Mouse (Mus musculus) C2C12 (cell line): Measurements from ENCODE around the gene Olfr809. TPM values are rescaled to one million over a fixed set of nuclear protein-coding genes. Genes with fewer than 3 reads are reported as not detected.

Experiments
- H3K27me3 ChIP-seq: one replicate; pipeline ENCODE4 v1.6.1; 2011; ENCODE audit not compliant: control insufficient read depth, insufficient read depth, insufficient read length
- H3K36me3 ChIP-seq: one replicate; pipeline ENCODE4 v1.6.1; 2011; ENCODE audit not compliant: control insufficient read depth, insufficient read depth
- H3K4me3 ChIP-seq: one replicate; pipeline ENCODE4 v1.5.1; 2011; ENCODE audit warnings: mild to moderate bottlenecking, control low read depth; ENCODE audit not compliant: poor library complexity, insufficient read depth, severe bottlenecking
- H3K79me2 ChIP-seq: one replicate; pipeline ENCODE4 v1.6.1; 2011; ENCODE audit not compliant: control insufficient read depth, insufficient read depth
- H3K79me3 ChIP-seq: one replicate; pipeline ENCODE4 v1.6.1; 2011; ENCODE audit warnings: low read depth, control low read depth
- H3ac ChIP-seq: one replicate; pipeline ENCODE3; 2011; ENCODE audit warnings: low read depth; ENCODE audit not compliant: control insufficient read depth, insufficient read length
- CEBPB ChIP-seq: IDR thresholded peaks from one replicate; pipeline ENCODE4 v1.6.1; 2011; ENCODE audit warnings: low read depth, mild to moderate bottlenecking, control low read depth, moderate library complexity
- CTCF ChIP-seq: IDR thresholded peaks from one replicate; pipeline ENCODE4 v1.5.1; 2011; ENCODE audit not compliant: control insufficient read depth, insufficient read depth, insufficient read length
- FOSL1 ChIP-seq: IDR thresholded peaks from one replicate; pipeline ENCODE4 v1.8.0; 2011; ENCODE audit warnings: mild to moderate bottlenecking, low read length; ENCODE audit not compliant: poor library complexity, insufficient read depth, severe bottlenecking
- MAX ChIP-seq: IDR thresholded peaks from one replicate; pipeline ENCODE4 v1.6.1; 2011; ENCODE audit warnings: mild to moderate bottlenecking, control low read depth
- MYOD1 ChIP-seq: IDR thresholded peaks from one replicate; pipeline ENCODE4 v1.6.1; 2011; ENCODE audit warnings: low read depth; ENCODE audit not compliant: control insufficient read depth, insufficient read length
- MYOG ChIP-seq: IDR thresholded peaks from one replicate; pipeline ENCODE4 v1.6.1; 2011; ENCODE audit not compliant: control insufficient read depth, insufficient read length; ENCODE audit errors: extremely low read depth
- USF1 ChIP-seq: IDR thresholded peaks from one replicate; pipeline ENCODE4 v1.6.1; 2011; ENCODE audit warnings: low read depth, mild to moderate bottlenecking, control low read depth, moderate library complexity
- long read RNA-seq, 2 experiments: library from polyadenylated mRNA; unstranded; transcript quantifications; one replicate each; pipeline ENCODE4 v2.0.0; 2019 to 2020
- polyA plus RNA-seq: library from polyadenylated mRNA; unstranded; fragments of >200 nt; fragmentation: generic; extraction: Trizol; gene quantifications from one replicate; pipeline ENCODE4 v1.2.1, GENCODE M21; 2012; ENCODE audit warnings: missing spikeins

The Olfr809 gene
- not detected for polyA plus RNA-seq
- long read RNA-seq, experiment 1, result 0 reads
- long read RNA-seq, experiment 2, result 0 reads

- H3K79me2 ChIP-seq, result no peaks in the 10 kb centered on the region
- TF ChIP-seq CEBPB, result no peak
- no peak for TF ChIP-seq MYOD1
- TF ChIP-seq USF1, result no peak
- TF ChIP-seq MYOG, result no peak
- TF ChIP-seq MAX, result no peak
- no peak for TF ChIP-seq FOSL1
- TF ChIP-seq CTCF, result no peak
- H3K79me3 ChIP-seq, result no peaks in the 10 kb centered on the region
- no peaks in the 10 kb centered on the region for H3K27me3 ChIP-seq
- no peak within 1 kb of the TSS for H3K4me3 ChIP-seq
- no peaks in the 10 kb centered on the region for H3K36me3 ChIP-seq
- no peak within 1 kb of the TSS for H3ac ChIP-seq
Measured at GRCm38 (mm10) chr10:129774338-129774737, at the start of gene Olfr809. Olfr809 (plus strand) TSS chr10:129774638.

- Histone ChIP-seq H3K79me3 (no peaks in the 10 kb centered on the region), H3ac (no peak within 1 kb of the TSS), H3K27me3 (no peaks in the 10 kb centered on the region), H3K79me2 (no peaks in the 10 kb centered on the region), H3K4me3 (no peak within 1 kb of the TSS), H3K36me3 (no peaks in the 10 kb centered on the region)
- TF ChIP-seq MYOG (no peak), USF1 (no peak), CEBPB (no peak), MAX (no peak), FOSL1 (no peak), MYOD1 (no peak), CTCF (no peak)
Measured at GRCm38 (mm10) chr10:129729275-129729674, 45.2 kb upstream of the Olfr809 start, which contains the start of gene Olfr805. Olfr805 (minus strand) TSS chr10:129729375.

- no peak for TF ChIP-seq CTCF
- TF ChIP-seq CEBPB, result no peak
- TF ChIP-seq FOSL1, result no peak
- no peak for TF ChIP-seq MYOG
- no peak for TF ChIP-seq MAX
- no peak for TF ChIP-seq MYOD1
- TF ChIP-seq USF1, result no peak
- H3K4me3 ChIP-seq, result no peak within 1 kb of the TSS
Measured at GRCm38 (mm10) chr10:129741821-129742220, 32.6 kb upstream of the Olfr809 start, which contains the start of gene Olfr806. Olfr806 (minus strand) TSS chr10:129741921.

DNA sequence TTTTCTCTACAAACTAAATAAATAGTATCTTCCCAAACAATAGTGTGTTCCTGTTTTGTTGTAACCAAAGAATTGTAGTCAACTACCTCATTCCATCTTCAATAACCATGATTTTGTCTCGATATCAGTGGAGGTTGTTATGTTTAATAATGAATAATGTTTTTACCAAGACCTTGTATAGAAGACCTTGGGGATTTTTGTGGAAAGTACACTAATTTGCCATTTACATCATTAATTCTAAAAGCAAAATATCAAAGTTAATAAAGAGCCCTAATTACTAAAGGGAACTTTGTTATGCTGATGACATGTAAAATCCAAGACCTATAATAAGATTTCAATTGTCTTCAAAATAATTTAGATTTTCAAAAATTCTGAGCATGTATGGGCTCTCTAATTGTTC, 16.7 kb upstream of the Olfr809 start, which contains the start of gene Olfr807:
Olfr807 (minus strand) TSS at position 101 of the 400 bp plus-strand sequence.
- no peaks in the 10 kb centered on the region for H3K79me2 ChIP-seq
- no peaks in the 10 kb centered on the region for H3K79me3 ChIP-seq
- TF ChIP-seq MYOD1, result no peak
- no peak for TF ChIP-seq CEBPB
- no peak for TF ChIP-seq USF1
- no peak for TF ChIP-seq MYOG
- TF ChIP-seq MAX, result no peak
- no peak for TF ChIP-seq CTCF
- TF ChIP-seq FOSL1, result no peak

More at GRCm38 (mm10) chr10:129741821-129742220, 32.6 kb upstream of the Olfr809 start, which contains the start of gene Olfr806:
- H3K79me2 ChIP-seq, result no peaks in the 10 kb centered on the region
- no peaks in the 10 kb centered on the region for H3K79me3 ChIP-seq
- no peaks in the 10 kb centered on the region for H3K27me3 ChIP-seq
- no peaks in the 10 kb centered on the region for H3K36me3 ChIP-seq
- no peak within 1 kb of the TSS for H3ac ChIP-seq

GRCm38 (mm10) chr10:129765182-129765581, 9.3 kb upstream of the Olfr809 start, which contains the start of gene Olfr808:
Olfr808 (plus strand) TSS chr10:129765482.
- H3K27me3 ChIP-seq, result no peaks in the 10 kb centered on the region
- no peaks in the 10 kb centered on the region for H3K79me2 ChIP-seq
- H3K79me3 ChIP-seq, result no peaks in the 10 kb centered on the region
- no peak for TF ChIP-seq FOSL1
- H3K4me3 ChIP-seq, result no peak within 1 kb of the TSS
- H3K36me3 ChIP-seq, result no peaks in the 10 kb centered on the region
- no peak within 1 kb of the TSS for H3ac ChIP-seq

More for the DNA sequence above, 16.7 kb upstream of the Olfr809 start, which contains the start of gene Olfr807:
- Histone ChIP-seq H3K27me3 (no peaks in the 10 kb centered on the region), H3K4me3 (no peak within 1 kb of the TSS), H3K36me3 (no peaks in the 10 kb centered on the region), H3ac (no peak within 1 kb of the TSS)

GRCm38 (mm10) chr10:129778123-129778522, 3.7 kb downstream of the Olfr809 start:
- no peak overlapping the region for H3ac ChIP-seq
- H3K4me3 ChIP-seq, result no peak overlapping the region
- H3K79me2 ChIP-seq, result no peaks in the 10 kb centered on the region
- TF ChIP-seq MYOD1, result peak; percentile 15
- no peak for TF ChIP-seq CEBPB
- no peak for TF ChIP-seq FOSL1
- TF ChIP-seq USF1, result no peak
- no peaks in the 10 kb centered on the region for H3K79me3 ChIP-seq
- no peaks in the 10 kb centered on the region for H3K27me3 ChIP-seq
- H3K36me3 ChIP-seq, result no peaks in the 10 kb centered on the region
